Mouse (Mus musculus) T-helper 17 cell (primary cell): ENCODE measurements at regions not wholly inside any gene's neighbourhood (a gene's known extent, or its start where the extent isn't known, plus 50 kb on each side); places are given as distances from the start of the nearest gene placed in this dataset.

ENCODE experiments used
- in situ Hi-C, 2 experiments: fragments of 300-600 bp; cut with MboI, MseI; formaldehyde crosslinking; loops; 1 replicate in 1 of 2; 2 replicates in 1 of 2; pipeline ENCODE4 v1.15.1; 2025; ENCODE audit warnings: high pct_unique_total_duplicates in 2 of 2

DNA sequence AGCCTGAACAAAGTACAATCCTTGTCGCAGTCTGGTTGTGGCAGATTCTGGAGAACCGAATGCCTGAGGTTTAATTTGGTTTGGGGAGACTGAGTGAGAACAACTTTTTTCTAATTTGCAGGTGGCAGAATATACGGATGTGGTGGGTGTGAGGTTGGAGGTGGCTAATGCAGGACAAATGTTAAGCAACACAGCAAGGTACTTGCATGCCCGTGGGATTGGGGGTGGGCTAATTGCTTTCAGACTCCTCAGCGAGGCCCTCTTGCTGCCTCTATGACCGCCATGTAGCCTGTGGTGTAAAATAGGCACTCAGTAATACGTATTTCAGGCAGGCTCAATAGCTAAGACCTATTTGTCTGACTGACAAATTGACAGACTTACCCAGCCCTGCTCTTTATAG is 109.4 kb upstream of the Frg1 start:
- in situ Hi-C loops, result loop anchor here in 1 of 2 experiments (25.0 kb wide), 1 partner anchor 1136 kb away; no protein-coding TSS in a partner anchor

GRCm38 (mm10) chr8:41485163-41485562 is 68.3 kb upstream of the Frg1 start:
- in situ Hi-C loops, result no loop called here

DNA sequence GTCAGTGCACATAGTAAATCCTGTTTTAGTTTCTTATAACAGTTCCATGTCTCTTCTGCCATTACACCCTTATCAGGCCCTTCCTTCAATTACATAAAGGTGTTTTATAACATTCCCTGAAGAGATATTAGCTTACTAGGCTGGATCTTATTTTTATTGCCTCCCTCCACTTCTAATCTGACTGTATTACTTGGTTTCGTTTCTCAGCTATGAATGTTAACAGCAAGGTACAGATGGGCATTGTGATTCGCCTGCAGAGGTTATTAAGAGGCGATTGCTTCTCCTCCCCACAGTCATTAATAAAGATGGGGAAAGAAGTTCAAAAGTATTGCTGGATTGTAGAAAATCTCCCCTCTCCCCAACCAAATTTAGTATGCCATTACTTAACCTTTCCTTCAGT is 66.4 kb upstream of the Frg1 start:
- in situ Hi-C loops, result no loop called here

- in situ Hi-C loops, result loop anchor here in 1 of 2 experiments (25.0 kb wide), 1 partner anchor 764 kb away; no protein-coding TSS in a partner anchor
Observed at GRCm38 (mm10) chr8:41472992-41473699, 56.3 kb upstream of the Frg1 start.

DNA sequence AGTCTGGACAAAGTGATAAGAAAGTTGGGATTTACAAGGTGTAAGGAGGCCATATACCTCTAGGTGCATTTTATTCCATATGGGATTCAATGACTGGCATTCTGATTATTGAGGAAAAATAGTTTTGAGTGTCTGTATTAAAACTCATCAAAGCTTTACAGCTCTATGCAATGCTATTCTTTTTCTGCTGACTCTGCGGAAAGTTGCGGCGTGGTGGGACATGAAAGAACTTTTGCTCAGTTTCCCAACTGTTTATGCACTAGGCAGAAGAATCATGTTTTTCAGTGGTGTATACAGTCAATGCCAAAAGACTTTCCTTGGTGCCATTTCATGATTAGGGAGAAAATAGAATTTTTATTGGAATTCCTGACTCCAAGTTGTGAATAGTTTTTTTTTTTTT is 55.4 kb upstream of the Frg1 start:
- in situ Hi-C loops, result loop anchor here in 1 of 2 experiments (25.0 kb wide), 1 partner anchor 765 kb away; no protein-coding TSS in a partner anchor
